Mouse (Mus musculus): ENCODE measurements around the gene Eri3. TPM values are rescaled to one million over a fixed set of nuclear protein-coding genes. Genes with fewer than 3 reads are reported as not detected.

The Eri3 gene
- polyA plus RNA-seq, 1 experiment from 2014 or later, result 147 TPM

DNA sequence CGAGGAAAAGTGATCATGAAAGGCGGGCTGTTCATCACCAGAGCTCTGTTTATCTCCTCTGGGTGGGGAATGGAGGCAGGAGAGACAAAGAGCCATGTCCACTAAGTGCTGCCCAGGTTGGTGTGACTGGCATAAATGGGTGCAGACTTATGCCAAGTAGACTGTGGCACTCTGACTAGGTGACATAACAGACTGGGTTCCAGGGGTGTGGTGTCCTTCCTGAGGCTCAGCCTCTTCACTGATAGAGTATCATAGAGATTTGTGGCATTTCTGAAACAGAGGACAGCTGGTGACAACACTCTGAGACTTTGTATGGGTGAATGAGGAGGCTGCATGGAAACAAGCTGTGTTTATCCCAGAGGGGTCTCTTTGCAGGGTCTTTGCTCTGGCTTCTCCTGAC is 61.6 kb downstream of the Eri3 start:
- WGBS, result 34% methylated on average over 2 of the region's 2 CpGs
- no peaks in the 10 kb centered on the region for H3K9me3 ChIP-seq (replicated peaks)
- DNase-seq (ENCODE audit: low spot score), result no peak
- H3K27ac ChIP-seq, result peak overlapping the region; percentile 79
- H3K27me3 ChIP-seq (ENCODE audit: low read depth, poor library complexity, severe bottlenecking), result no peaks in the 10 kb centered on the region
- H3K4me3 ChIP-seq, result no peak overlapping the region
- peaks cover 75% of the 10 kb centered on the region for H3K36me3 ChIP-seq
- peaks cover 79% of the 10 kb centered on the region for H3K4me1 ChIP-seq

- no peak overlapping the region for H3K4me3 ChIP-seq
- no peaks in the 10 kb centered on the region for H3K27me3 ChIP-seq (ENCODE audit: low read depth, poor library complexity, severe bottlenecking)
- no peaks in the 10 kb centered on the region for H3K9me3 ChIP-seq (replicated peaks)
- H3K27ac ChIP-seq, result peak overlapping the region; percentile 79
- H3K4me1 ChIP-seq, result peaks cover 71% of the 10 kb centered on the region
- H3K36me3 ChIP-seq, result peaks cover 75% of the 10 kb centered on the region
- 84% methylated on average over 5 of the region's 5 CpGs for WGBS
- DNase-seq (ENCODE audit: low spot score), result no peak
These were observed 62.5 kb downstream of the Eri3 start for GRCm38 (mm10) chr4:117612713-117613112.

DNA sequence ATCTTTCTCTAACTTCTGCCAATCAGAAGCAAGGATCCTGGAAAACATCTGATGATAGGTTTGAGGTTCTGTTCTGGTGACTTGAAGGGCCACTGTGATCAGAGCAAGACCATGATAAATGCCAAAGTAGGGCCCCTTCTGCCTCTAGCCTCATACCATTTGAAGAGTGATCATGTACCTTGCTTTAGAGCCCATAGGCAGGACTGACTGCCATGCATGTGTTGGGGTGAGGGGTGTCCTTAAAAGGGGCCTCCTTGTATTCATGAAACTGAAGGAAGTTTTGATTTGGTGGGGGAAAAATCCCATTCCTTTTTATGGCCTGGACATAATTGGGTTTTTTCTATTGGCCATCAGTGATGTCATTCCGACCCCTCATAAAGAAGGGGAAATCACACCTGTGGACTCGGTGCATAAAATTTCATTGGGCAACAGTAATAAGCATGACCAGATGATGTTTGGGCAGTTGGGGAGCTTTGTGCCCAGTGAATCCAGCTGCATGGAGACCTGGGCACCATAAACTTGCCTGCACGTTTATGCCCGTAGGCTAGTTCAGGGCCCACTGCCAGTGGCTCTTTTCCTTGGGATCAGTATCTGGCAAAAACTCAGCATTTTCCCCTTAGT is 63.1 kb downstream of the Eri3 start:
- no peaks in the 10 kb centered on the region for H3K9me3 ChIP-seq (replicated peaks)
- peaks cover 74% of the 10 kb centered on the region for H3K36me3 ChIP-seq
- no peaks in the 10 kb centered on the region for H3K27me3 ChIP-seq (ENCODE audit: low read depth, poor library complexity, severe bottlenecking)
- peak overlapping the region; percentile 79 for H3K27ac ChIP-seq
- peaks cover 65% of the 10 kb centered on the region for H3K4me1 ChIP-seq
- WGBS, result 85% methylated on average over 4 of the region's 4 CpGs
- no peak for DNase-seq (ENCODE audit: low spot score)
- H3K4me3 ChIP-seq, result no peak overlapping the region

DNA sequence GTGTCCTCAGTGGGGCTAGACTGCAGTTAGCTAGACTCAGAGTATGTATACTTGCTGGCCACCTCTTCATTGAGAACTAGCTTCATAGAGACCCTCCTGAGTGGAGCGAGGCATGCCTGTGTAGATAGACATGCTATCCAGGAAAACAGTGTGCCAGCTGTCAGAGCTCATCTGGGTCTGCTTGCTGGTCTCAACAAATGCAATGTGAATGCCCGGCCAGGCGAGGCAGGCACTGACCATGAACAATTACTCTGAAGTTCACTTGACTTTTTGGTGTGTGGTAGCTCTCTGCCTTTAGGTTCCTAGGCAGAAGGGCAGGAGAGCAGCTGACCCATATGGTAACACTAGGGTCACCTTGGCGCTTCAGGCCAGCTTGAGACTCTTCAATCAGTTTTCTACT is 66.4 kb downstream of the Eri3 start:
- DNase-seq (ENCODE audit: low spot score), result no peak
- Histone ChIP-seq H3K4me3 (no peak overlapping the region), H3K27ac (peak overlapping the region; percentile 61; the same call in 1 of the 2 replicates), H3K9me3 (replicated peaks) (no peaks in the 10 kb centered on the region), H3K27me3 (ENCODE audit: low read depth, poor library complexity, severe bottlenecking) (no peaks in the 10 kb centered on the region), H3K4me1 (peaks cover 46% of the 10 kb centered on the region), H3K36me3 (peaks cover 79% of the 10 kb centered on the region)
- WGBS, result 93% methylated on average over 4 of the region's 4 CpGs

GRCm38 (mm10) chr4:117622270-117622669 is 72.1 kb downstream of the Eri3 start:
- peaks cover 47% of the 10 kb centered on the region for H3K36me3 ChIP-seq
- no peak overlapping the region for H3K27ac ChIP-seq
- H3K9me3 ChIP-seq (replicated peaks), result no peaks in the 10 kb centered on the region
- DNase-seq (ENCODE audit: low spot score), result no peak
- no peaks in the 10 kb centered on the region for H3K27me3 ChIP-seq (ENCODE audit: low read depth, poor library complexity, severe bottlenecking)
- H3K4me3 ChIP-seq, result no peak overlapping the region
- peaks cover 45% of the 10 kb centered on the region for H3K4me1 ChIP-seq
- WGBS, result 91% methylated on average over 5 of the region's 5 CpGs

DNA sequence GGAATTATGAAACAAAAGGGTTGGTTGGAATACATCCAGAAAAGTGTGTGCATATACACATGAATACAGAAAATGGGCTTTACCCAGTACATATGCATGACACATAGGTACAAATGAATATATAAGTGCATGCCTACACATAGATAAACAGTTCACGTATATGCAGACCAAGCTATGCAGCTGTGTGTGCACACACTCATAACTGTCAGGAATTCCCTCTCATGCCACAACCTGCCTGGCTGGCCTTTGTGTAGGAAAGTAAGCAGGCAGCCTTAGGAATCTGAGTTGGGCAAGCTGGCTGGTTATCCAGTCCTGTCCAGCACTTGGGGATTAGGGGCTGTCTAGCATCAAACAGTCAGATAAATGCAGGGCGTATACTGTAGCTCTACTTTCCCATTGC is 72.9 kb downstream of the Eri3 start:
- no peak overlapping the region for H3K4me3 ChIP-seq
- WGBS, result 72% methylated on average over 2 of the region's 2 CpGs
- H3K4me1 ChIP-seq, result peaks cover 45% of the 10 kb centered on the region
- no peaks in the 10 kb centered on the region for H3K27me3 ChIP-seq (ENCODE audit: low read depth, poor library complexity, severe bottlenecking)
- peaks cover 47% of the 10 kb centered on the region for H3K36me3 ChIP-seq
- H3K27ac ChIP-seq, result peak overlapping the region; percentile 77
- no peak for DNase-seq (ENCODE audit: low spot score)
- H3K9me3 ChIP-seq (replicated peaks), result no peaks in the 10 kb centered on the region

DNA sequence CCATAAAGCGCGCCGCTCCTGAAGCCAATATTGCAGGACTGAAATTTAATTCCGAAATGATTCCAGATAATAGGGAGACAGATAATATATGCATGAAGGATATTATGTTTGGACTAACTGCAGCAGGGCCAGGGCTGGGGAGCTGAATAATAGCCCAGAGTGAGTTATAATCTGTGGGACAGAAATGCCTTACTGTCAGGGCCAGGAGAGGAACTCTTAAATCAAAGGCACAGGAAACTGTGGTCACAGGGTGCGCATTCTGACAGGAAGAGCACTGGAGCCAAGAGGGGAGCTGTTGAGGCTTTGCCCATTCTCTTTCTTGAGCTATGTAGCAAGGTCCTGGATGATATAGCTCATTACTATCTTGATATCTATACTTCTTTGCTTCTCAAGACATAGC is 74.5 kb downstream of the Eri3 start:
- no peak overlapping the region for H3K4me3 ChIP-seq
- H3K9me3 ChIP-seq (replicated peaks), result no peaks in the 10 kb centered on the region
- no peak for DNase-seq (ENCODE audit: low spot score)
- H3K27ac ChIP-seq, result no peak overlapping the region
- H3K27me3 ChIP-seq (ENCODE audit: low read depth, poor library complexity, severe bottlenecking), result no peaks in the 10 kb centered on the region
- peaks cover 40% of the 10 kb centered on the region for H3K36me3 ChIP-seq
- H3K4me1 ChIP-seq, result peaks cover 61% of the 10 kb centered on the region
- WGBS, result 83% methylated on average over 5 of the region's 5 CpGs

GRCm38 (mm10) chr4:117628464-117628863 is 78.3 kb downstream of the Eri3 start:
- Histone ChIP-seq H3K27me3 (ENCODE audit: low read depth, poor library complexity, severe bottlenecking) (no peaks in the 10 kb centered on the region), H3K36me3 (peaks cover 27% of the 10 kb centered on the region), H3K4me1 (peaks cover 63% of the 10 kb centered on the region), H3K9me3 (replicated peaks) (no peaks in the 10 kb centered on the region), H3K4me3 (no peak overlapping the region), H3K27ac (peak overlapping the region; percentile 72; the same call in 1 of the 2 replicates)
- DNase-seq (ENCODE audit: low spot score), result no peak
- WGBS, result 41% methylated on average over 1 of the region's 1 CpGs

- peaks cover 42% of the 10 kb centered on the region for H3K36me3 ChIP-seq
- H3K4me1 ChIP-seq, result peaks cover 59% of the 10 kb centered on the region
- DNase-seq (ENCODE audit: low spot score), result no peak
- no peaks in the 10 kb centered on the region for H3K27me3 ChIP-seq (ENCODE audit: low read depth, poor library complexity, severe bottlenecking)
- H3K4me3 ChIP-seq, result no peak overlapping the region
- H3K9me3 ChIP-seq (replicated peaks), result no peaks in the 10 kb centered on the region
- H3K27ac ChIP-seq, result peak overlapping the region; percentile 72
- WGBS, result 39% methylated on average over 6 of the region's 6 CpGs
These were observed 80.0 kb downstream of the Eri3 start for GRCm38 (mm10) chr4:117630053-117630670.

GRCm38 (mm10) chr4:117633527-117633926 is 83.4 kb downstream of the Eri3 start:
- Histone ChIP-seq H3K27ac (no peak overlapping the region), H3K4me1 (peaks cover 56% of the 10 kb centered on the region), H3K9me3 (replicated peaks) (no peaks in the 10 kb centered on the region), H3K27me3 (ENCODE audit: low read depth, poor library complexity, severe bottlenecking) (no peaks in the 10 kb centered on the region), H3K4me3 (no peak overlapping the region), H3K36me3 (peaks cover 35% of the 10 kb centered on the region)
- 79% methylated on average over 5 of the region's 5 CpGs for WGBS
- DNase-seq (ENCODE audit: low spot score), result no peak

- WGBS, result 87% methylated on average over 7 of the region's 7 CpGs
These were observed 84.5 kb downstream of the Eri3 start for GRCm38 (mm10) chr4:117634642-117635041.

DNA sequence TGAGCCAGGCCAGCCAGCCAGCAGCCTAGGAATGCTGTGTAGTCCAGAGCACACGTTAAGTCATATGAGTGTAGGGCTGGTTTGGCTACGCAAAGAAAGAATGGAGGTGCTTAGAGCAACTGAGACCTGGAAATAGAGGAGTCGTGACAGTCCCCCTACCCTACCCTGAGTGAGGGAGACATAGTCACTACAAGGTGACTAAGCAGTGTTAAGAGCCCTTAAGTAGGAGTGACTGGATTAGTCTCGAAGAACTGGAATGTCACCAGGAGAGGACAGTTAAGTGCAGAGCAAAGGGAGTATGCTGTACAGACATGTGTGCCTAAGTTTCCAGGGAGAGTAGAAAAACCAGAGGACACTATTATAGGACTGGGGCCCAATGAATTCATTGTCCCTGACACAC is 86.0 kb downstream of the Eri3 start:
- no peak overlapping the region for H3K4me3 ChIP-seq
- peaks cover 49% of the 10 kb centered on the region for H3K36me3 ChIP-seq
- H3K27me3 ChIP-seq (ENCODE audit: low read depth, poor library complexity, severe bottlenecking), result no peaks in the 10 kb centered on the region
- DNase-seq (ENCODE audit: low spot score), result no peak
- WGBS, result 88% methylated on average over 4 of the region's 4 CpGs
- no peak overlapping the region; the same call in 1 of the 2 replicates for H3K27ac ChIP-seq
- H3K4me1 ChIP-seq, result peaks cover 42% of the 10 kb centered on the region
- H3K9me3 ChIP-seq (replicated peaks), result no peaks in the 10 kb centered on the region

More at GRCm38 (mm10) chr4:117634642-117635041, 84.5 kb downstream of the Eri3 start:
- H3K4me1 ChIP-seq, result peaks cover 45% of the 10 kb centered on the region
- H3K36me3 ChIP-seq, result peaks cover 35% of the 10 kb centered on the region
- DNase-seq (ENCODE audit: low spot score), result no peak
- no peaks in the 10 kb centered on the region for H3K27me3 ChIP-seq (ENCODE audit: low read depth, poor library complexity, severe bottlenecking)
- no peaks in the 10 kb centered on the region for H3K9me3 ChIP-seq (replicated peaks)
- no peak overlapping the region for H3K4me3 ChIP-seq
- no peak overlapping the region; the same call in 1 of the 2 replicates for H3K27ac ChIP-seq

DNA sequence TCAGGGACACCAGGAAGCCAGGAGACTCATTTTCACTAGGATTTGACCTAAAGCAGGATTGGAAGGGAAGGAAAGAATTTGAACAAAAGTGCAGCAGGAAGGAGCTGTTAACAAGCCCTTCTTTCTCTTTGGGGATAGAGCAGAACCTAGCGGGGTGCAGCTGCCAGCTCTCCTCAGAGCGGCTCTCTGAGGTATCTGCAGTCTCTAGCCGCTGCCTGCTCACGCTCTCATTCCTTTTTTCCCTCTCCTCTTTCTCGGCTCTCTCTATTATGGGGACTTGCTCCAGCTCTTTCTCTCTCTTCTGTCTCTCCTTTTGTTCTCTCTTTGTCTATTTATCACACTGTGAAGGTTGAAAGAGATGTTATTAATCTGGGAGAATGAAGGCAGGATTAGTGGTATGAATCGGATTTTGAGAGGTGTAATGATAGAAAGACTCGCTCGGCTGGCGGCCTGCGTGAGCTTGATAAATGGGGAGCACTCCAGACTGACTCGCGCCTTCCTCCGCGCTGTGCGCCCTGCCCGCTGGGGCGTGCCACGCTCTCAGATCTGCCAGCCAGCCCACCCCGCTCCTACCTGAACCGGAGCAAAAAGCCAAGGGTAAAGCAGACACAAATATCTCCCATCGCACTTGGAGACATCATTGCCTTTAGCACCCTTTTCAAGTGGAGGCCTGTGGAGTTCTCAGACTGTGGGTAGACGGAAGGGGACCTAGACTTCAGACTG is 86.9 kb downstream of the Eri3 start:
- Histone ChIP-seq H3K4me1 (peaks cover 49% of the 10 kb centered on the region), H3K27me3 (ENCODE audit: low read depth, poor library complexity, severe bottlenecking) (no peaks in the 10 kb centered on the region), H3K27ac (peak overlapping the region; percentile 53), H3K36me3 (peaks cover 58% of the 10 kb centered on the region), H3K4me3 (no peak overlapping the region), H3K9me3 (replicated peaks) (no peaks in the 10 kb centered on the region)
- WGBS, result 80% methylated on average over 22 of the region's 22 CpGs
- no peak for DNase-seq (ENCODE audit: low spot score)

All from limb, embryonic 10.5 days (tissue).